Mouse (Mus musculus): ENCODE measurements at regions not wholly inside any gene's neighbourhood (a gene's known extent, or its start where the extent isn't known, plus 50 kb on each side); places are given as distances from the start of the nearest gene placed in this dataset.
"Not testable (repeated sequence)": the region's sequence is repeated elsewhere in the genome, so short reads cannot be mapped to it uniquely, and the experiment has no call there.

DNA sequence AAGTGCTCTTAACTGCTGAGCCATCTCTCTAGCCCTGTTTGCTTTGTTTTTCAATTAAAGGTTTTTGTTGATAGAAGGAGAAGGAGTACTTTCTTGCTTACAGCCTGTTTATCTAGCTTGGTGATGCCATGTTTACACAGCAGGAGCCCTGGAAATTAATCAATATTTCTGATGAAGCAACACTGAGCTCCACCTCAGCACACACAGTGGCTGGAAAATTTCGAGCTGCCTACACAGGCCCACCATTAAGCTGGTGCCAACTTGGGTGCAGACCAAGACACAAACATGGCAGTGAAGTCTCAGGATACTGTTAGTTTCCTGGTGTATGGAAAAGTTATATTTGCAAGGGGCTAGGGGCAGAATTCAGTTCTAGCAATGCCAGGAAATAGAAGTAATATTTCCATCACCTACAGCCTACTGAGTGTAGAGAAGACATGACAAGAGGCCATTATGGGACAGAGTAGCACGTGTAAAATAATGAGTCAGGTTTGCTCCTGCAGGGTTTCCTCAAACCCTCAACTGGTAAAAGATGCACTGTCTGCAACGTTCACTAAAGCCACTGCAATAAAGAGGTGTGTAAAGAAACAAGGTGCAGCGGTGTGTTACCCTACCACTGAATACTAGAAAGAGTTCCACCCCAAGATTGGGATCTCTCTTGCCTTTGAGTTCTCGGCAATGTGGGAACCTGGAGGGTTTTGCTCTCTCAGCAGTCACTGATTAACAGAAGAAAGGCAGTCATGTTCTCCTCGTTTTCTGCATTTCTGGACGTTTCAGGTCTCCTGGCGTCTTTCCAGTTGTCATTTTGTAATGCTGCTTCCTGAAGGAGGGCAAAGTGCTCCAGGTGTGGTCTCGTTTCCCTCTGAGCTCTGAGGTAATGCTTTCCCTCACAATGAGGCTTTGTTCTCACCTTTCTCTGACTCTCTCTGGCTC is 108.8 kb upstream of the Fhl2 start:
- no peak for DNase-seq (ENCODE audit: low spot score in 2 of 2)

DNA sequence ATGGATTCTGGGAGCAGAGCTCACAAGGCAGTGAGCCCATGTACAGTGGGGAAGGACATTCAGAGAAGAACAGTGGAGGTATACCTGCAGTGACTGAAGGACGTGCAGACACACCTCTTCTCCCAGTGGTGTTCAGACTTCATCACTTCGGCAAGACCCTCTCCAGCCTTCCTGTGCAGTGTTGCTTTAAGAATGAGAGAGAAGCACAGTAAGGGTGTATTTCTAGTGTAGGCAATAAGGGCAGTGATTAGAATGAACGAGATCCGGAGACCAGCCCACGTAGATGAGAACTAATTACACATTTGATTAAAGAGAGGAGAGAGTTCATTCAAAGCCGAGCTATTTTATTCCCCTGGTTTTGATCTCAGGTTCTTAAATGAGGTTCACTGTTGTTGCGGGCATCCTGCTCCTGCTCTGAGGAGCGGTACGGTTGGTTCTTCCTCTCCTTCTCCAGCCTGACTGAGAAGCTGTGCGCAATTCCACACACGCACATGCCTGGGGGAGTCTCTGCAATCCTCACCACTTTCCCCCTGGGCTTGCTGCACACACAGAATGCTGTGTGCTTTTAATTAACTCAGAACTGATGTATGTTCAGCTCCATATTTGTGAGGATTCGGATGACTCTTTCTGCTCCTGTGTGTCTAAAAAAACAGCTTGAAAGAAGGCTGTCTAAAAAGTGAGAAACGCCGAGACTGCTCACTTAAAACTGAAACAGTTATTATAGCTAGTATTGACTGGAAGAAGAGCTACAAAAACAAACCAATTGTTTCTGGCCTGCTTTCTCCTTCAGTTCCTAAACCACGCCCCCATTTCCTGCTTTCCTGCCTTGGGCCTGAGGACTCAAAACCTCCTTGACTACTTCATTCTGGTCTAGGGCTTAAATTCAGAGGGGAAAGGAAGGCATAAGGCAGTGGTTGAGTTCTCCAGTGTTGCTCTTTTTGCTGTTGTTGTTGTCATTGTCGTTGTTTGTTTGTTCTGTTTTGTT is 114.2 kb upstream of the Fhl2 start:
- DNase-seq (ENCODE audit: low spot score in 2 of 2) = no peak

DNA sequence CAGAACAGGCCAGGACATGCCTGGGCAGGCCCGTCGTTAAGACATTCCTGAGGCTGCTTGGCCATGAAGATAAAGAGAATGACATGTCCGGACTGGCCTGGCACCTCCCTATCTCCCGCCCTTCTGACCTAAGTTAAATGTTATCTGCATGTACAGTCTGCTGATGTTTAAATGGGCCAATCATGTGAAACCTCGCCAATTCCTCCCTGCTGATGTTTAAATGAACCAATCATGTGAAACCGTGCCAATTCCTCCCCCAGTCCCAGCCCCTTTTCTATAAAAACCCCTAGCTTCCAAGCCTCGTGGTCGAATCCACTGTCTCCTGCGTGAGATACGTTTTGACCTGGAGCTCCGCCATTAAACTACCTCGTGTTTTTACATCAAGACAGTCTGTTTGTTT is 119.5 kb upstream of the Fhl2 start:
- not testable (repeated sequence) for DNase-seq (ENCODE audit: low spot score in 2 of 2)

DNA sequence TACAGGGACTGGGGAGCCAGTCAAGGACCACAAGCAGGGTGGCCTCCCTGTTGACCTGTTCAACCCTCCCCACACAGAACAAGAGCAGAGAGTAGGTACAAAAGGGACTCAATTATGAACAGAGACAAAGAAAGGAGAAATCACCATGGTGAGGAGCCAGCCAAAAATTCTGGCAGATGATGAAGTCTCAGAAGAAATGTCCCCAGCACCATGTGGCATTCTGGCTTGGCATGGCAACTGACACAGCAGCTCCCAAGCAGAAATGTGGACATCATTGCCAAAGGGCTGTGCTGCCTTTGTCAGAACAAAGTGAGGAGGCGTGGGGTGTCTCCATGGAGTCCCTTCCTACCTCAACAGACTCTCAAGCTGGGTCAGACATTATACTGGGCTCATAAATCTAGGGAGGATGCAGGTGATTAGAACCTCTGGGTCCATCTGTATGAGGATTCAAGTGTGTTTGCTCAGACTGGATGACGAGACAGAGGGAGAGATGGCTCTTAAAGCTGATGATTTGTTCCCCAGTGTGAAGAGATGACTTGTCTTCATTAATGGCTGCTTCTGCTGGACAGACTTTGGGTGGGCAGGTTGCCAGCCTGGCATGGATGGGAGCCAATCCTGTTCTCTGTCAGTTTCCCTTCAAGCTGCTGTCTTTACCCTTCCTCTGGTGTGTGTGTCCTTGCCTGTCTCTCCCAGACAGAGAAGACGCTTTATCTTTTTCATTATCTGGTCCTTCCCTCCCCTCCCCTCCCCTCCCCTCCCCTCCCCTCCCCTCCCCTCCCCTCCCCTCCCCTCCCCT is 120.5 kb upstream of the Fhl2 start:
- no peak for DNase-seq (ENCODE audit: low spot score in 2 of 2)

DNA sequence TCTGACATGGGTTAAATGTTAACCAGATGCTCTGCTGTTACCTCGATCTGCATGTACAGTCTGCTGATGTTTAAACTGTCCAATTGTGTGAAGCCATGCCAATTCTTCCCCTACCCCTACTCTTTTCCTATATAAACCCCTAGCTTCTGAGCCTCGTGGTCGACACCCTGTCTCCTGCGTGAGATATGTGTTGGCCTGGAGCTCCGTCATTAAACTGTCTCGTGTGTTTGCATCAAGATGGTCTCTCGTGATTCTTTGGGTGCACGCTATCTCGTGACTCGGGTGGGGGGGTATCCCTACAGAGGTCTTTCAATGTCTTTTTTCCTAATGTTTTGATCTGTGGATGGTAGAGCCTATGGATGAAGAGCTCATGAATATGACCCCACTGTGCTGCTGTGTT is 110.9 kb upstream of the Nck2 start:
- not testable (repeated sequence) for DNase-seq (ENCODE audit: low spot score in 2 of 2)

DNA sequence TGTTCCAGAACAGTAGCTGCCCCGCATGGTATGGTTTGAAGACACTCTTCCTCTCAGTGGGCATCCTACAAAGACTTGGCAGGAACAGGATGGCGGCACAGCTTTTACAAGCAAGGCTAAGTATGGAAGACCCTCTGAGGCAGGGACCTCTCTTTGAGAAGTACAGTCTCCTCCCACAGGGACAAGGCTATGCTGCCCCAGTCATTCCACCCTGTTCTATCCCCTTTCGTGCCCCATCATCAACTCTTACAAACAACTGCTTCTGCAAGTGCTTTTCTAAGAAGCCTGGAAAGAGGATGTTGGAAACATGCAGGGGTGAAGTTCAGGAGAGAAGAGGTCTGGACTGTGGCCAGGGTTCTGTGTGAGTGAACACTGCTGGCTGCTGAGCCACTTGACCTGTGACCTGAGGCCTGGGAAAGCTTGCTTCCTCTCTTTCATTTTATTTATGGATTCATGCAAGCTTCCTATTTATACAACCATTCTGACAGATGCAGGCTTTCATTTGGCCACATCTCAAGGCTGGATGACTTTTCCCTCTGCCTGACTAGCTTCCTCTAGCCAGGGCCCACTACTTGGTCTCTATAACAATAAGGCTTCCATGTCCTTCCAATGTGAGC is 107.1 kb upstream of the Nck2 start:
- DNase-seq (ENCODE audit: low spot score in 2 of 2) = no peak

DNA sequence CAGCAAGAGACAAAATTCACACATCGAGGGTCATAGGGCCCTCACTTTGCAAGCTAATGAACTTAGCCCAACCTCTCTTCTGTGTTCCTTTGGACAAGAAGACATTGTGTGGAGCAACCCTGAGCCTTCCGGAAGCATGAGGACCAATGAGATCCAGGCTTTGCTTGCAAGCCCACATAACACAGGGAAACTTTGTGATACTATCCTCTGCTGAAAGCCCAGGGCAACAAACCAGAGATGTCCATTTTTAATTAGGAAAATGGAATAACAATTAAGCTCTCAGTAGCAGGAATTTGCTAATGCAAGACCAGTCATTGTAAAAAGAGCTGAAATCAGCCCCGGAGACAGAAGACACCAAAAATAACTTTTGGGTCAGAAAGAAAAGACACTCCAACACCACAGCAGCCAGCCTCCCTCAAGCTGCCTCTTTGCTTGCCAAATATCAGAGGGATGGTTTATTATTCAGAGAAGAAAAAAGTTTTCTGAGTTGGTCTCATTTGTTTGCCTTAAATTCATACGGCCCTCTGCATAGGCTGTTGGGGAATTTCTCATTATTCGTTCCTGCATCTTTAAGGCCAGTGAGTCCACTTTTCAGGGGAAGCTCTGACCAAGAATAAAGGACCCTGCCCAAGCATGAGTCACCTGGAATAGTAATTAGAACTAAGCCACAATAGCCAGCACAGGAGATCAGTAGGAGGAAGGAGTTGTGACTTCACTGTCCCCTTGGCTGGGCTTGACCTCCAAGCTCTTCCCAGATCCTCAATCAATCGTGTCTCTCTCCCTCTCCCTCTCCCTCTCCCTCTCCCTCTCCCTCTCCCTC is 106.1 kb upstream of the Nck2 start:
- DNase-seq (ENCODE audit: low spot score in 2 of 2) = no peak

DNA sequence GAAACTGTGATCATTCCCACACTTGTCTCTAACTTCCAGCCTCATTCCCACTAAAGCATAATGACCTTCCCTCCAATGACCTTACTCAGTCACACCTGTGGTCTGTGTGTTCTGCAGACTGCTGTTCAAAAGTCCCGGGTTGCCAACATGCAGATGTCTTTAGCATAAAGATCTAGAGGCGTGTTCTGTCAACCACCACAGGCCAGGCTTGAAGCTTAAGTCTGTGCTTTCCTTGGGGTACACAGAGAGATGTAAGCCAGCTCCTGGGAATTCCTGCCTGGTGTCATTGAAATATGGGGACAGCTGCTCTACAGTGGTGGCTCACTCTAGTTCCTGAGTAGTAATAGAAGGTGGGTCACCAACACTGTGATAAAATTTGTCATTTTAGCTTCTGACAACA is 101.5 kb upstream of the Nck2 start:
- no peak for DNase-seq (ENCODE audit: low spot score in 2 of 2)

DNA sequence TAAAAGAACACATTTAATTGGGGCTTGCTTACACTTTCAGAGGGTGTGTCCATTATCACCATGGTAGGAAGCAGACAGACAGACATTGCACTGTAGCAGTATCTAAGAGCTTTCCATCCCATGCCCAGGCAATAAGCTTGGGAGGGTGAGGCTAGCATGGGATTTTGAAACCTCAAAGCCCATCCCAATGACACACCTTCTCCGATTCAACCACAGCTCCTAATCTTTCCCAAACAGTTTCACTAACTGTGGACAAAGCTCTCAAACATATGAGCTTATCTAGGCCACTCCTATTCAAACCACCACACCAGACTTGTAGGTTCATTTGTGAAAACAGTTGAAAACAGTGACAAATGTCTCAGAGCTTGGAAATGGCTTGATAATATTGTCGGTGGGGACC is 101.0 kb upstream of the Nck2 start:
- DNase-seq (ENCODE audit: low spot score in 2 of 2) = no peak

DNA sequence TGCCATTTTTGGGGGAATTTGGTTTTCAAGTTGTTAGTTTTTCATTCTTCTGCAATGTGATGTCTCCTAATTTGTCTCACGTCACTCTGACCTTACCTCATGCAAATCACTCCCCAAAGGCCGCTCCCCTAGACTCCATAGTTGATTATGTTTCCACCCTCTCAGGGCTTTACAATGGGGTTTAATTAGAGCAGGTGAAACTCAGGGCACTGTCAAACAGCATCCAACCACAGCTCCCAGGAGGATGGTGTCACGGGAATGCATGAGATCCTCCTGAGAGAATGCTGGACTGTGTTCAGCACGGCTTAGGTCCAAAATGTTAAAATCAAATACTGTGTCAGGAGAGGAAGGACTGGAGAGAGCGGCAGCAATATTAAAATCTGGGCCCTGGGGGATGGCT is 100.4 kb upstream of the Nck2 start:
- DNase-seq (ENCODE audit: low spot score in 2 of 2) = no peak

DNA sequence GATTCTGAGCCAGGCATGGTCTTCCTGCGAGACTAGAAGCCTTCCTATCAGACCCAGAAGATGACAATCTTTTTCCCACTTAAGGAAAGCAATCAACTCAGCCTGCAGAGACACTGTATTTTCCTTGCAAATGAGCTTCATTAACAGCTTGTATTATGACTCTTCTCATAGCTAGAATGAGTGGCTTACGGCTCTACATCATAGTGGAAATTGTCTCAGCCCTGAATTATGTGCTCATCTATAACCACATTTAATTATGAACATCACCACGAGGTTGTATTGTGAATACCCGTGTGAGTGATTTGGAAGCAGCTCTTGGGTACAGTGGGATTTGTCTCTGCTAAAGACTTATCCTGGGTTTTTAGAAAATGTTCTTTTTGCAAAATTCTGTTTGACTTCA is 97.2 kb upstream of the Nck2 start:
- DNase-seq (ENCODE audit: low spot score in 2 of 2) = no peak

DNA sequence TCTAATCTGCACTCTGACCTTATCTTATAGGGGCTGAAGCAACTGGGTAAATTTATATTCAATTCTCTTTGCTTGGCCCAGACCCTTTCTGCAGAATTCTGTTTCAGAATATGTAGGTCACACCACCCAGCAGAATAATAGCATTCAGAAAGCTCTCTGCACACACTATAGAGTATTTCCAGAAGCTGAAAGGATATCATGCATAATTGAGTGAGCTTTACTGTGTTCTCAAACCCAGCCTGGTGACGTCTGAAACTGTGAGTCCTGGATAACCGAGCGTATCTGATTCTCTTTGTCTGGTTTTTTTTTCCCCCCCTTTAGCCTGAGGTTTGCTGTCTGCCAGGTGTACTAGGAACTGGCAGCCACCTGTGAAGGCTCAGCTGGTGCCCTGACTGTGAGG is 94.4 kb upstream of the Nck2 start:
- DNase-seq (ENCODE audit: low spot score in 2 of 2) = no peak

DNA sequence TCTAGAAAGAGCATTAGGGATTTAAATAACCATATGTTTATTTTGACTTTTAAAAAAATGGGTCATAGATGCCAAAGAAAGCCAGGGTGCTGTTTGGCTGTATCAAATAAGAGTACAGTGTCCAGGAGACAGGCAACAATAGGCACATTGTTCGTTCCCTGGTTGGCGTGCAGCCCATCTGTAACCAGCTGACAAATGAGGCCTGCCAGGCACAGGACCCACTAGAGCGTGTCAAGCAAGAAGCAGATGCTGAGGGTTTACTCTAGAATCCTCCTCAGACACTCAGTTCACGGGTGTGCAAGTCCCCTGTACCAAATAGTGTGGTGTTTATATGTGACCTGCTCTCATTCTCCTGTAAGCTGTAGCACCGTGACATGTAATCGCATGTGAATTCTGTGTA is 86.2 kb upstream of the Nck2 start:
- DNase-seq (ENCODE audit: low spot score in 2 of 2) = peak; percentile 16 to 33

DNA sequence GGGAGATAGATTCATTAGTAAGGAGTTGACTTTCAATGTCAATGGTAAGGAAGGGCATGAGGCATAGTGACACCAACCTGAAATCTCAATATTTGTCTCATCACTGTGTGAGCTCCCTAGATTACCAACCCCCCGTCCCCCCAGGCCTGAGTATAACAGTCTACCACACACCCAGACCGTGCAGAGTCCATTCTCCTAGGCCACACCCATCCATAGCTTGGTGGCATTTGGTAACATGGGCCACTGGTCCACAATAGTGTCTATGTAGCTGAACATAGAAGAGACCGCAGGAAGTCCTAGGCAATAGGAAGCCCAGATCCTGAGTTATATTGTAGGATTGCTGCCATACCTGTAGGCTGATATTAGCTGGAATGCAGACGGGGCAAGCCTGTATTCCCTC is 84.7 kb upstream of the Nck2 start:
- DNase-seq (ENCODE audit: low spot score in 2 of 2) = no peak

DNA sequence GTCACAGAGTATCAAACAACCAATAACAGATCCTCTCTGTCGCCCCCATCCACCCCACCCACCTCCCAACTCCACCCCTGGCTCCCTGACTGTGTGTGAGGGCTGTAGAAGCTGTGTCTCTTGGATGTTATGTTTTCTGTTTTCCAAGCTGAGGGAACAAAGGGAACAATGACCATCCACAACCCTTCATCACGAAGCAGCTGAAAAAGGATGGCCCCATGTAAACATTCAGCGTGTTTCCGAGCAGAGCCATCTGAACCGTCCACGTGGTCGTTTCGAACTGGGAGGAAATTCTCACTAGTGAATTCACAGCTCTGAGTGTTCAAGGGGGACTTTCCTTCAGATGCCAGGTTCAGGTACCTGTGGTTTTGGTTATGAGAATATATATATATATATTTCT is 84.1 kb upstream of the Nck2 start:
- no peak for DNase-seq (ENCODE audit: low spot score in 2 of 2)

DNA sequence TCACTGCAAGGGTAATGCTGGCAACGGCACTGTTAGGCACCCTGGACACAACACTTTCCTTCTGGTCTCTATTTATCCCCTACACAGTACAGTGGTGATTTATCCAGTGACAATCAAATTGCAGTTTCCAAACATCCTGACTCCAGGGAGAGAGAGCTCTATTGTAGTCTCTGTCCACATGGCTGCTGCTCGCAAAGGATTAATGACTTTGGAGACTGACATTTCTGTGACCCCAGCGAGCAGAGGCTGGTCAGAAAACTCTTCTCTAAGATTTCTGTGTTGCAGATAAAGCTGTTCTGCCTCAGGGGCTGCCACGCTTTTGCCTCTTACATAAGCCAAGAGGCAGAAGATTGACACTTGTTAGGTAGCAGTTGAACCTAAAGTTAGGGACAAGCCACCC is 83.6 kb upstream of the Nck2 start:
- DNase-seq (ENCODE audit: low spot score in 2 of 2) = no peak

DNA sequence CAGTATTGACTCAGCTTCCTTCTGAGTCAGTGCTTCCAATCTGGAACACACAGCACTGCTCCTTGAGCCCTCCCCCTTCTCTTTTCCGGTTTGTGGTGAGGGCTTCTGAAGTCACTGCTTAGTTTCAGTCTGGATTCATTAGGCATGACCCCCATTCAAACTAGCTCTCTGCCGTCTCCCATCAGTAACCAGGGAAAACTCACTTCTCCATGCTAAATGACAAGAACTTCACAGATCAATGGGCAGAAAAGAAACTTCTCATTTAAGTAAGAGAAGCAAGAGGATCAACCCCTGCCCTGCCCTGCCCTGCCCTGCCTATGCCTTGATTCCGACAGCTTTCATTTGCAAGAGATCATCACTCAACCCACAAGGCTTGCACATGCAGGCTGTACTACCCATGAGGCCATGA is 82.9 kb upstream of the Nck2 start:
- DNase-seq (ENCODE audit: low spot score in 2 of 2) = no peak

DNA sequence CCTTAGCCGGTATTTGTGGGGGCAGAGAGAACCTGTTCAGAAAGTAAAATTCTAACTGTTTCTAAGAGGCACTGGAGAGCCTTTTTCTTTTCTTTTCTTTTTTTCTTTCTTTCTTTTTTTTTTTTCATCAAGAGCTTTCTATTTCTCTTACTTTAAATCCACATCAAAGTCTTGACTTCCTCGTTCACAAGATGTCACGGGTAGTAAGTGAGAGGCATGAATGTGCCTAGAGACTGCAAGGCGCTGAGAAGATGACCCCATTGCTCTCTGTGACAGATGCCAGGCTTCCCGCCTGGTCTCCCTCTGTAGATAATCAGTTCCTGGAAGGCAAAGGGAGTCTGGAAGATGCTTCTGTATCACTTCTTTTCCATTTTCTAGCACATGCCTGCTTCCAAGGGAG is 82.2 kb upstream of the Nck2 start:
- no peak for DNase-seq (ENCODE audit: low spot score in 2 of 2)

DNA sequence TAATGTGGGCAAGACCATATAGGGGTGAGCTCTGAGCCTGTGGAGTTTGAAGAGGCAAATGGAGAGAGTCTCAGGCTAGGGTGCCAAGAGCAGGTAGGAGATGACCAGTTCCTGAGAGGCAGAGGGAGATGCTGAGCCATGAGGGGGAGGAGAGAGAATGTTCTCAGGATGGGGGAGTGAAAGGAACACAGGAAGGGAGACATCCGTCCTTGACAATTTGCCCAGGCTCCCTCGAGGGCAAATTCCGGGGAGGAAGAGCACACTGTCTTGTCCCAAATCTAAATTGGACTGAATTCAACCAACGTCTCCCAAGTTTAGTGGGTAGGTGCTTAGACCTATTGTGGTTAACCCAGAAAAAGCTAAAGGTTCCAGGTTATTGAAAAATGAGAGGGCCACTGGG is 81.2 kb upstream of the Nck2 start:
- no peak for DNase-seq (ENCODE audit: low spot score in 2 of 2)

DNA sequence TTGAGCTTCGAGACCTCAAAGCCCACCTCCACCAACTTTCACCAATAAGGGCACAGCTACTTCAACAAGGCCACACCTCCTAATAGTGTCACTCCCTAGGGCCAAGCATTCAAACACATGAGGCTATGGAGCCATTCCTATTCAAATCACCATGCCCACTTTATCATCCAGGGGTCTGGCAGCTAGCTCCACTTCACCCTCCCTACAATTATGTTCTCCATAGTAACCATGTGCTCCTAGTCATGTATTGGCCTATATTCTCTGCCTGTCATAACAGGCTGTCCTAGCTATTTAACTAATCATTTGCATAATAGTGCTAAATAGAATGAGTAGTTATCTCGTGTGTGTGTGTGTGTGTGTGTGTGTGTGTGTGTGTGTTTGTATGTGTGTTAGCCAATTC is 77.9 kb upstream of the Nck2 start:
- DNase-seq (ENCODE audit: low spot score in 2 of 2) = no peak
